Mouse (Mus musculus) liver, embryonic 13.5 days (tissue): ENCODE measurements around the gene Lhx8. TPM values are rescaled to one million over a fixed set of nuclear protein-coding genes. Genes with fewer than 3 reads are reported as not detected.

ENCODE experiments used
- ATAC-seq: fragments of 200-750 bp; cut with Nextera tagmentation; 2 replicates; pipeline ENCODE4 v1.8.0; 2017; ENCODE audit warnings: low read depth, mild to moderate bottlenecking, moderate number of reproducible peaks, moderate library complexity
- DNase-seq: peaks from one replicate; pipeline ENCODE4 v3.0.0; 2022
- H3K27ac ChIP-seq: fragments of 300-500 bp; sonication (generic); 2 replicates; pipeline ENCODE4 v1.5.1; 2015; ENCODE audit warnings: moderate library complexity, mild to moderate bottlenecking, inconsistent platforms
- H3K27me3 ChIP-seq: fragments of 300-500 bp; sonication (generic); 2 replicates; pipeline ENCODE4 v1.6.1; 2015; ENCODE audit warnings: mild to moderate bottlenecking, inconsistent platforms
- H3K36me3 ChIP-seq: fragments of 300-500 bp; sonication (generic); 2 replicates; pipeline ENCODE4 v1.6.1; 2015; ENCODE audit warnings: mild to moderate bottlenecking, inconsistent platforms
- H3K4me1 ChIP-seq: fragments of 300-500 bp; sonication (generic); replicated peaks from 2 replicates; pipeline ENCODE4 v1.6.1; 2015; ENCODE audit warnings: inconsistent platforms
- H3K4me2 ChIP-seq: fragments of 300-500 bp; sonication (generic); 2 replicates; pipeline ENCODE4 v1.6.1; 2015; ENCODE audit warnings: inconsistent platforms, mild to moderate bottlenecking, moderate library complexity
- H3K4me3 ChIP-seq: fragments of 300-500 bp; sonication (generic); replicated peaks from 2 replicates; pipeline ENCODE4 v1.5.1; 2015; ENCODE audit warnings: mild to moderate bottlenecking, inconsistent platforms
- H3K9ac ChIP-seq: fragments of 300-500 bp; sonication (generic); 2 replicates; pipeline ENCODE4 v1.6.1; 2015; ENCODE audit warnings: mild to moderate bottlenecking, inconsistent platforms
- H3K9me3 ChIP-seq: fragments of 300-500 bp; sonication (generic); replicated peaks from 2 replicates; pipeline ENCODE4 v1.6.1; 2016; ENCODE audit warnings: inconsistent platforms
- WGBS: fragments of 180-500 bp; shearing (Covaris S2); methylation state at CpG from one replicate; pipeline ENCODE4 v1.1.7; 2015; ENCODE audit not compliant: insufficient replicate concordance; 5-methylcytosine and 5-hydroxymethylcytosine counted together
- polyA plus RNA-seq: library from polyadenylated mRNA; unstranded; fragments of >200 nt; fragmentation: Nextera tagmentation; extraction: Ambion mirVana; gene quantifications from 2 replicates; pipeline ENCODE4 v1.2.1, GENCODE M21; 2015

The Lhx8 gene
- polyA plus RNA-seq = not detected in 2 replicates

GRCm38 (mm10) chr3:154330181-154331002, at the start of gene Lhx8:
TSS of gene Lhx8 (minus strand) at chr3:154330659.
- Histone ChIP-seq H3K27ac (no peak within 1 kb of the TSS), H3K9me3 (no peaks in the 10 kb centered on the region), H3K4me2 (0 out of 2 replicates have a peak within 1 kb of the TSS, but pooled peaks have one; percentile 12), H3K36me3 (no peaks in the 10 kb centered on the region), H3K27me3 (peaks cover 99% of the 10 kb centered on the region), H3K9ac (no peak within 1 kb of the TSS), H3K4me1 (peaks cover 13% of the 10 kb centered on the region), H3K4me3 (peak within 1 kb of the TSS; percentile 23)
- 1% methylated on average over 28 of the region's 28 CpGs for WGBS
- no peak for ATAC-seq
- DNase-seq = no peak

- no peak overlapping the region for H3K27ac ChIP-seq
- H3K4me3 ChIP-seq = no peak overlapping the region
- H3K9me3 ChIP-seq = no peaks in the 10 kb centered on the region
- DNase-seq (no peak), ATAC-seq (no peak)
- no peaks in the 10 kb centered on the region for H3K36me3 ChIP-seq
- no peaks in the 10 kb centered on the region for H3K27me3 ChIP-seq
- no peak overlapping the region for H3K9ac ChIP-seq
- 54% methylated on average over 5 of the region's 5 CpGs for WGBS
- H3K4me2 ChIP-seq = no peak overlapping the region
- H3K4me1 ChIP-seq = no peaks in the 10 kb centered on the region
These were observed 43.1 kb upstream of the Lhx8 start for GRCm38 (mm10) chr3:154373536-154373935.

DNA sequence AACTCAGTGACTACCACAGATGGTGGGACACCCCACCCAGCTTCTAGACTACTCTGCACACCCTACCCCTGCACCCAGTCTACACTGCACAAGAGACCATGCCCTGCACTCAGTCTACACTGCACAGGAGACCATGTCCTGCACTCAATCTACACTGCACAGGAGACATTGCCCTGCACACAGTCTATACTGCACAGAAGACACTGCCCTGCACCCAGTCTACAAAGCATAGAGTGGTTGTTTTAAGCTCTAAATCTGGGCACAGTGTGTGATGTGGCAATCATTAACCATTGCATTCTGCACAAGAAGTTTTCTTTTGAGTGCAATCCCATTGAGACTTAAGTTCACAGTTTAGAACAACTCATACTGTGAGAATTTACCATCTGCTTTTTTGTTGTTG, 42.2 kb upstream of the Lhx8 start:
- no peak for ATAC-seq
- Histone ChIP-seq H3K27ac (no peak overlapping the region), H3K36me3 (no peaks in the 10 kb centered on the region), H3K4me1 (no peaks in the 10 kb centered on the region), H3K4me3 (no peak overlapping the region), H3K4me2 (no peak overlapping the region), H3K27me3 (no peaks in the 10 kb centered on the region), H3K9ac (no peak overlapping the region), H3K9me3 (no peaks in the 10 kb centered on the region)
- no peak for DNase-seq

DNA sequence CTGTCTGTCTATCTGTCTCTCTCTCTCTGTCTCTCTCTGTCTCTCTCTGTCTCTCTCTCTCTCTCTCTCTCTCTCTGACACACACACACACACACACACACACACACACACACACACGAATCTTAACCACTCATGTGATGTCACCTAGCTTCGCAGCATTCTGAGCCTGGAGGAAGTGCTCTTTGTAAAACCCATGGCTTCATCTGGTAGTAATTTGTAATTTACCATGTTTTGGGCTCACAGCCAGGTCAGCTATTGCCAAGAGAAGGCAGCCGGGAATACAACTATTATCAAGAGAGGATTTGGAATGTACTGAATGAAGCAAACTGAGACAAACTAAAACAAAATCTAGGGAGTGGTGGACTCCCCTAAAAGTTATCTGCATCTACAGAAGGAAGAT, 36.9 kb upstream of the Lhx8 start:
- DNase-seq (no peak), ATAC-seq (no peak)
- Histone ChIP-seq H3K4me3 (no peak overlapping the region), H3K36me3 (no peaks in the 10 kb centered on the region), H3K9ac (no peak overlapping the region), H3K4me1 (no peaks in the 10 kb centered on the region), H3K4me2 (no peak overlapping the region), H3K9me3 (no peaks in the 10 kb centered on the region), H3K27me3 (no peaks in the 10 kb centered on the region), H3K27ac (no peak overlapping the region)
- WGBS = 55% methylated on average over 3 of the region's 3 CpGs

DNA sequence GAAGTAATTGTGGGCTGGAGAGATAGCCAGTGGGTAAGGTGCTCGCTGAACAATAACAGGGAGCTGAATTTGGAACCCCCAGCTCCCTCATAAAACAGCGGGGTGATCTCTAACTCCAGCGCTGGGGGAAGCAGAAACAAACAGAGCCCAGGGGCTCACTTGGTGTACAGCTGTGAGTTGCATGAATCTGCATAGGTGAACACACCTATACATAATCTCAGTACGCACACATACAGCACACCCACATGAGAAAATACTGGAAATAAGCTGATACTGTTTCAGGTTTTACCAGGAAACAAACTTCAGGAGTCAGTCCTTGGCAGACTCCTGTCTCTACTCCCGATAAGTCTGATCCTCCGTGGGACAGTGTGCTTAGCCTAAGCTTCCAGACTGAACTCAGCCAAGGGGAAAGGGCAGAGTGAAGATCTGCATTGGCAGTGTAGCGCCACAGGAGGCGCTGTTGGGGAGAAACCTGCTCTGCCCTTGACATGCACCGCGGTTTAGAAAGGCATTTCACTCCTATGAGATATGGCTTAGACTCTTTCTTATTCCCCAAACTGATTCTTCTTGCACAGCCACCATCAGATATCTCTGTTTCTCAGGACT, 34.2 kb upstream of the Lhx8 start:
- Histone ChIP-seq H3K9me3 (no peaks in the 10 kb centered on the region), H3K9ac (no peak overlapping the region), H3K4me2 (no peak overlapping the region), H3K4me3 (no peak overlapping the region), H3K4me1 (no peaks in the 10 kb centered on the region), H3K27ac (no peak overlapping the region), H3K36me3 (no peaks in the 10 kb centered on the region), H3K27me3 (no peaks in the 10 kb centered on the region)
- ATAC-seq = no peak
- DNase-seq = no peak
- 24% methylated on average over 10 of the region's 10 CpGs for WGBS

DNA sequence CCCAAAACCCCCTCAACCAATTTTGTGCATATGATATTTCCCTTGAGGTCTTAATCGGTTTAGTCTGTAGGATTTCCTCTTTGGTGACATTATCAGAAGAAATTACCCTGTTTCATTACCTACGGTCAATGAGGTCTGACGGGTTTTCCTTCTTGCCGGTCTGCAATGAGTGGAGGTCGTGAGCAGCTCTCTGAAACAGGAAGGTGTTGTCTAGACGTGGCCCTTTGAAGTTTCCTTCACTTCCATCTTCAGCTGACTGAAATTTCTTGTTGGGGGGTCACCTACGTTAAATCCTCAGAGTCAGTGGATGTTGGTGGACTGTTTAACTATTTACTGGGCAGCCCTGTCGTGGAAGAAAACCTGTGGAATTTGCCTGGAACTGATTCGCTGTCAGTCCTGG, 33.0 kb upstream of the Lhx8 start:
- DNase-seq = no peak
- Histone ChIP-seq H3K4me1 (no peaks in the 10 kb centered on the region), H3K9ac (no peak overlapping the region), H3K27ac (no peak overlapping the region), H3K27me3 (no peaks in the 10 kb centered on the region), H3K4me3 (no peak overlapping the region), H3K4me2 (no peak overlapping the region), H3K36me3 (no peaks in the 10 kb centered on the region), H3K9me3 (no peaks in the 10 kb centered on the region)
- ATAC-seq = no peak
- 40% methylated on average over 9 of the region's 9 CpGs for WGBS

DNA sequence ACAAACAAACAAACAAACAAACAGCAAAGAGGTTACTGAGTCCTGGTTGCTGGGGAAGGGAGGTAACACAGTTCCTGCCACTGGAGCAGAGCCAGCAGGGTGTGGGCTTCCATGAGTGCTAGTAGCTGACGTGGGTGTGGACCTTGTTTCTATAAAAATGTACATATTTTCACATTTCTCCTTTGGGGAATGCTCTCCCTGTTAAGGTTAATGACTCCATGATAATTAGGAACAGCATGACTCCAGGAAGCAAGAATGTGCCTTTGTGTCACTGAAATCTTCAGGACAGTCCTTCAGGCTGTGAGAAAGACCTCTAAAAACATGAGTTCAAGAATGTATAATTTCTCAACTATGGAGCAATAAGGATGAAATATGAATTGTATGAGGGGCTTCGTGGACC, 28.8 kb upstream of the Lhx8 start:
- Histone ChIP-seq H3K4me3 (no peak overlapping the region), H3K36me3 (no peaks in the 10 kb centered on the region), H3K27me3 (no peaks in the 10 kb centered on the region), H3K9me3 (peaks cover 2% of the 10 kb centered on the region; the same call in 1 of the 2 replicates), H3K27ac (no peak overlapping the region), H3K4me2 (no peak overlapping the region), H3K4me1 (no peaks in the 10 kb centered on the region), H3K9ac (no peak overlapping the region)
- WGBS = 54% methylated on average over 2 of the region's 2 CpGs
- no peak for ATAC-seq
- DNase-seq = no peak

GRCm38 (mm10) chr3:154340294-154340914, 9.9 kb upstream of the Lhx8 start:
- H3K9me3 ChIP-seq = no peaks in the 10 kb centered on the region
- peaks cover 20% of the 10 kb centered on the region for H3K27me3 ChIP-seq
- no peak overlapping the region for H3K4me2 ChIP-seq
- DNase-seq = no peak
- no peaks in the 10 kb centered on the region for H3K4me1 ChIP-seq
- no peak for ATAC-seq
- 73% methylated on average over 13 of the region's 13 CpGs for WGBS
- no peak overlapping the region for H3K4me3 ChIP-seq
- no peak overlapping the region for H3K27ac ChIP-seq
- H3K9ac ChIP-seq = no peak overlapping the region
- H3K36me3 ChIP-seq = no peaks in the 10 kb centered on the region

DNA sequence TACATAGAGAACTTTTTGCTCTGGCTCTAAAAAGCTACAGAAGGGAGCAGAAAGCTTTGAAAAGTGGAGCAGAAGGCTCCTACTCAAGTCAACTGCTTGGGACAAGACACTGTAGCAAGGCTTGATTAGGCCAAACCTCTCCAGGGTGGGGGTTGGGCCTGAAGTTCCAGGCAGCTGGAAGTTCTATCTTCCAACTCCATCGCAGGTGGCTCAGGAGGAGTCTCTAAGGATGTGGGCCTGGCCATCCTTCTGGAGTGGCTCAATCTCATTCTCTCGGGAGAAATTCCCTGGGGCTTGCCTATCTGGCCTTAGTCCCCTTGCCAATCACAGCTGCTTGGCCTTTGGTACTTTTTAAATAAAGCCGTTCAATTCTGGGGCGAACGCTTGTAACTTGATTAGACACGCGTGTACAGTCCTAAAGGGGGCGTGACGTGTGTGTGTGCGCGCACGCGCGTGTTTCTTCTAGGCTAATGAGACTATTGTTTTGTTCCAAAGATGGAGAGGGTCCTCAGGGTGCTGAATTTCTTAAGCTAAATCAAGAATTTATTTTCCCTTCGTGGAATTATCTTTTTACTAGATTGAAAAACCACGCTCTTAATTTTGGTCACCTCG, 9.3 kb upstream of the Lhx8 start:
- no peak overlapping the region for H3K9ac ChIP-seq
- no peaks in the 10 kb centered on the region for H3K9me3 ChIP-seq
- no peaks in the 10 kb centered on the region for H3K4me1 ChIP-seq
- no peak overlapping the region for H3K4me2 ChIP-seq
- DNase-seq (no peak), ATAC-seq (no peak)
- no peak overlapping the region for H3K4me3 ChIP-seq
- WGBS = 81% methylated on average over 17 of the region's 17 CpGs
- peaks cover 26% of the 10 kb centered on the region for H3K27me3 ChIP-seq
- H3K27ac ChIP-seq = no peak overlapping the region
- no peaks in the 10 kb centered on the region for H3K36me3 ChIP-seq

- 4% methylated on average over 10 of the region's 10 CpGs for WGBS
- Histone ChIP-seq H3K9ac (no peak overlapping the region), H3K4me2 (no peak overlapping the region)
These were observed 4.3 kb upstream of the Lhx8 start for GRCm38 (mm10) chr3:154334806-154335205.

DNA sequence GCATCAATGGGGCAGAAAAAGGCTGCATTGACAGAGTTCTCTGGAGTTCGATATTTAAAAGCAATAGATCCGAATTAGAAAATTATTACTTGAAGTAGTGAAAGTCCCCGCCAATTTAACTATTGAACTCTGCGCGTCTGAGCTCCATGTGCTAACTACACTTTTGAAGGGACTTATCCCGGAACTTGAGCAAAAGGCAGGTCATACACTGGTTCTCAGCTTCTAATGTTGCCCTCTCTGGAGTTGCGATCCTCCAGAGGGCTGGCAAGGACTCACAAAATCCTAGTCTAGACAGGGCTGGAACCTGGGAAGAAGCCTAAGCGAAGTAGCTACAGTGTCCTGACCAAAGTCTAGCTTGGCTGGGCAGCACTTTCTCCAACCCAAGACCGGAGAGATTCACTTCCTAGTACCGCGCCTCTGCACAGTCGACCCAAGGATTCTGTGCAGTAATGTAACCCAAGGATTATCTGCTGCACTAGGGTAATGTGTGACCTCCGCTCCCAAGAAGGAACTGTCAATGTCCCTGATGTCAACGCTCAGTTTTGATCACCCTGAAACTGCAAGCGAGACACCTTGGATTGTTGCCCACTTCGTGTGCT, 3.0 kb upstream of the Lhx8 start:
- Histone ChIP-seq H3K4me3 (no peak overlapping the region), H3K27ac (no peak overlapping the region), H3K9me3 (no peaks in the 10 kb centered on the region), H3K9ac (no peak overlapping the region), H3K27me3 (peaks cover 85% of the 10 kb centered on the region), H3K4me1 (peaks cover 6% of the 10 kb centered on the region; the same call in 1 of the 2 replicates), H3K36me3 (no peaks in the 10 kb centered on the region), H3K4me2 (no peak overlapping the region)
- WGBS = 3% methylated on average over 16 of the region's 16 CpGs
- ATAC-seq (no peak), DNase-seq (no peak)

More at GRCm38 (mm10) chr3:154334806-154335205, 4.3 kb upstream of the Lhx8 start:
- no peak for ATAC-seq
- H3K27ac ChIP-seq = no peak overlapping the region
- no peaks in the 10 kb centered on the region for H3K9me3 ChIP-seq
- peaks cover 74% of the 10 kb centered on the region for H3K27me3 ChIP-seq
- H3K4me1 ChIP-seq = peaks cover 6% of the 10 kb centered on the region; the same call in 1 of the 2 replicates
- no peak overlapping the region for H3K4me3 ChIP-seq
- no peak for DNase-seq
- H3K36me3 ChIP-seq = no peaks in the 10 kb centered on the region
